Mouse (Mus musculus): ENCODE results near the gene Rec114. TPM values are rescaled to one million over a fixed set of nuclear protein-coding genes. Genes with fewer than 3 reads are reported as not detected.

Gene Rec114
- total RNA-seq, 2 experiments from 2014 or later = not detected

- no peak for ATAC-seq (replicated peaks; ENCODE audit: poor library complexity, severe bottlenecking)
Observed at GRCm38 (mm10) chr9:58719471-58719870, 24.3 kb downstream of the Rec114 start.

- no peak for ATAC-seq (replicated peaks; ENCODE audit: poor library complexity, severe bottlenecking)
Observed at GRCm38 (mm10) chr9:58718964-58719363, 24.8 kb downstream of the Rec114 start.

GRCm38 (mm10) chr9:58716886-58717285 is 26.9 kb downstream of the Rec114 start:
- ATAC-seq (replicated peaks; ENCODE audit: poor library complexity, severe bottlenecking) = no peak

GRCm38 (mm10) chr9:58710642-58711041 is 33.1 kb downstream of the Rec114 start:
- ATAC-seq (replicated peaks; ENCODE audit: poor library complexity, severe bottlenecking) = no peak

- no peak for ATAC-seq (replicated peaks; ENCODE audit: poor library complexity, severe bottlenecking)
Observed at GRCm38 (mm10) chr9:58709939-58710338, 33.8 kb downstream of the Rec114 start.

GRCm38 (mm10) chr9:58707796-58708195 is 36.0 kb downstream of the Rec114 start:
- no peak for ATAC-seq (replicated peaks; ENCODE audit: poor library complexity, severe bottlenecking)

GRCm38 (mm10) chr9:58706024-58706423 is 37.7 kb downstream of the Rec114 start:
- ATAC-seq (replicated peaks; ENCODE audit: poor library complexity, severe bottlenecking) = no peak

- no peak for ATAC-seq (replicated peaks; ENCODE audit: poor library complexity, severe bottlenecking)
Observed at GRCm38 (mm10) chr9:58703766-58704165, 40.0 kb downstream of the Rec114 start.

GRCm38 (mm10) chr9:58701751-58702150 is 42.0 kb downstream of the Rec114 start:
- no peak for ATAC-seq (replicated peaks; ENCODE audit: poor library complexity, severe bottlenecking)

GRCm38 (mm10) chr9:58698486-58698885 is 45.3 kb downstream of the Rec114 start:
- no peak for ATAC-seq (replicated peaks; ENCODE audit: poor library complexity, severe bottlenecking)

- no peak for ATAC-seq (replicated peaks; ENCODE audit: poor library complexity, severe bottlenecking)
Observed at GRCm38 (mm10) chr9:58691471-58691870, 52.3 kb downstream of the Rec114 start.

GRCm38 (mm10) chr9:58690701-58691100 is 53.1 kb downstream of the Rec114 start:
- no peak for ATAC-seq (replicated peaks; ENCODE audit: poor library complexity, severe bottlenecking)

- no peak for ATAC-seq (replicated peaks; ENCODE audit: poor library complexity, severe bottlenecking)
Observed at GRCm38 (mm10) chr9:58688076-58688475, 55.7 kb downstream of the Rec114 start.

GRCm38 (mm10) chr9:58685290-58685689 is 58.5 kb downstream of the Rec114 start:
- ATAC-seq (replicated peaks; ENCODE audit: poor library complexity, severe bottlenecking) = no peak

GRCm38 (mm10) chr9:58683372-58683771 is 60.4 kb downstream of the Rec114 start:
- ATAC-seq (replicated peaks; ENCODE audit: poor library complexity, severe bottlenecking) = no peak

- ATAC-seq (replicated peaks; ENCODE audit: poor library complexity, severe bottlenecking) = no peak
Observed at GRCm38 (mm10) chr9:58682106-58682505, 61.7 kb downstream of the Rec114 start.

GRCm38 (mm10) chr9:58681411-58681810 is 62.4 kb downstream of the Rec114 start:
- ATAC-seq (replicated peaks; ENCODE audit: poor library complexity, severe bottlenecking) = no peak

- ATAC-seq (replicated peaks; ENCODE audit: poor library complexity, severe bottlenecking) = no peak
Observed at GRCm38 (mm10) chr9:58675371-58675770, 68.4 kb downstream of the Rec114 start.

- no peak for ATAC-seq (replicated peaks; ENCODE audit: poor library complexity, severe bottlenecking)
Observed at GRCm38 (mm10) chr9:58674736-58675135, 69.0 kb downstream of the Rec114 start.

GRCm38 (mm10) chr9:58672474-58672873 is 71.3 kb downstream of the Rec114 start:
- ATAC-seq (replicated peaks; ENCODE audit: poor library complexity, severe bottlenecking) = no peak

GRCm38 (mm10) chr9:58669819-58670218 is 73.9 kb downstream of the Rec114 start:
- ATAC-seq (replicated peaks; ENCODE audit: poor library complexity, severe bottlenecking) = no peak

GRCm38 (mm10) chr9:58669071-58669470 is 74.7 kb downstream of the Rec114 start:
- ATAC-seq (replicated peaks; ENCODE audit: poor library complexity, severe bottlenecking) = no peak

- ATAC-seq (replicated peaks; ENCODE audit: poor library complexity, severe bottlenecking) = no peak
Observed at GRCm38 (mm10) chr9:58668171-58668570, 75.6 kb downstream of the Rec114 start.
